Mouse (Mus musculus) testis, postnatal 14 days (tissue): ENCODE data around the gene Mrpl34.
A peak's percentile ranks its signal among the peaks of the same experiment; 100 is the strongest.

Source experiments
- DNase-seq: peaks from one replicate; pipeline ENCODE4 v3.0.0; 2021; ENCODE audit warnings: low spot score

Mrpl34 gene

GRCm38 (mm10) chr8:71469411-71469810 lies 4.7 kb downstream of the Mrpl34 start:
- DNase-seq, result peak; percentile 83

- no peak for DNase-seq
Observed at GRCm38 (mm10) chr8:71470146-71470912, 5.6 kb downstream of the Mrpl34 start.

GRCm38 (mm10) chr8:71470913-71471255 lies 6.1 kb downstream of the Mrpl34 start:
- DNase-seq, result no peak

- DNase-seq, result no peak
Observed at GRCm38 (mm10) chr8:71471861-71472260, 7.1 kb downstream of the Mrpl34 start.

- no peak for DNase-seq
Observed at GRCm38 (mm10) chr8:71472601-71473386, 8.0 kb downstream of the Mrpl34 start.

GRCm38 (mm10) chr8:71474344-71474743 lies 9.6 kb downstream of the Mrpl34 start:
- no peak for DNase-seq

GRCm38 (mm10) chr8:71474785-71475701 lies 10.3 kb downstream of the Mrpl34 start:
- DNase-seq, result no peak

GRCm38 (mm10) chr8:71475702-71476075 lies 10.9 kb downstream of the Mrpl34 start:
- DNase-seq, result no peak

GRCm38 (mm10) chr8:71476099-71476940 lies 11.6 kb downstream of the Mrpl34 start:
- peak; percentile 80 for DNase-seq

- no peak for DNase-seq
Observed at GRCm38 (mm10) chr8:71477196-71477845, 12.6 kb downstream of the Mrpl34 start.

- no peak for DNase-seq
Observed at GRCm38 (mm10) chr8:71478943-71479342, 14.2 kb downstream of the Mrpl34 start.

- peak; percentile 85 for DNase-seq
Observed at GRCm38 (mm10) chr8:71483932-71484331, 19.2 kb downstream of the Mrpl34 start.

- no peak for DNase-seq
Observed at GRCm38 (mm10) chr8:71484736-71485135, 20.0 kb downstream of the Mrpl34 start.

GRCm38 (mm10) chr8:71485142-71486135 lies 20.7 kb downstream of the Mrpl34 start, which contains the start of gene Ano8:
TSS of gene Ano8 (minus strand) at chr8:71485963.
- peak; percentile 86 for DNase-seq

GRCm38 (mm10) chr8:71486136-71486529 lies 21.4 kb downstream of the Mrpl34 start:
- no peak for DNase-seq

- peak; percentile 82 for DNase-seq
Observed at GRCm38 (mm10) chr8:71487691-71488445, 23.1 kb downstream of the Mrpl34 start, which contains the start of gene Gtpbp3. TSS of gene Gtpbp3 (plus strand) at chr8:71488103.

- peak; percentile 91 for DNase-seq
Observed at GRCm38 (mm10) chr8:71488454-71488853, 23.7 kb downstream of the Mrpl34 start.

- DNase-seq, result peak; percentile 80
Observed at GRCm38 (mm10) chr8:71495039-71495438, 30.3 kb downstream of the Mrpl34 start.

- no peak for DNase-seq
Observed at GRCm38 (mm10) chr8:71495811-71496210, 31.1 kb downstream of the Mrpl34 start.
